Mouse (Mus musculus) heart, adult 2 months (tissue): Measurements from ENCODE around the gene Cdkl3.

ENCODE experiments used
- CTCF ChIP-seq: fragments of 200-600 bp; IDR thresholded peaks from 2 replicates; pipeline ENCODE4 v1.8.1; 2022; ENCODE audit warnings: antibody characterized with exemption, mild to moderate bottlenecking, moderate library complexity
- EP300 ChIP-seq: fragments of 200-500 bp; IDR thresholded peaks from 2 replicates; pipeline ENCODE4 v1.6.1; 2011; ENCODE audit warnings: low read depth, low read length, control low read depth; ENCODE audit not compliant: insufficient read depth
- POLR2A ChIP-seq: fragments of 200-500 bp; IDR thresholded peaks from 2 replicates; pipeline ENCODE4 v1.6.1; 2011; ENCODE audit warnings: mild to moderate bottlenecking, low read depth, low read length, control low read depth; ENCODE audit not compliant: insufficient read depth

DNA sequence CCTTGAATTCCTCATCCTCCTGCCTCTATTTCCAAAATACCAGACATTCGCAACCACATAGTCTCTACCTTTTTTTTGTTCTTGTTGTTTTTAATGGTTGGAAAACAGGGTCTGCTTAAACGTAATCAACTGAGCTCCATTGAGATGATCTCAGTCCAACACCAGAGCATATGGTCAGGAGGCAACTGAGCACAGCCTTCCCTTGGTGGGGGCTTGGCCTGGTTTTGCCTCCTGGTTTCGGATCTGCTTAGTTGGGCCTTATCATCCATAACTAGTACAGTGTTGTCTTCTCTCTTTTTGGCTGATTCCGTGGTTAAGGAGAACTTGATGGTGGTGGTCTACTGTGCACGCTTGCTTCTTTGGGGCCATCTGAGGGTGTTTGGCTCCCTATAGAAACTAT lies 104.8 kb downstream of the Cdkl3 start:
- no peak for TF ChIP-seq CTCF
- no peak for TF ChIP-seq EP300
- no peak for TF ChIP-seq POLR2A
